Mouse (Mus musculus) CD8-positive naive resting alpha-beta T cell, adult 2 months (primary cell): ENCODE measurements around the gene Lekr1.
"Not testable (repeated sequence)": the region's sequence is repeated elsewhere in the genome, so short reads cannot be mapped to it uniquely, and the experiment has no call there.

Experiments
- DNase-seq, 2 experiments: peaks; one replicate each; pipeline ENCODE4 v3.0.0; 2022; ENCODE audit warnings: low read depth in 2 of 2, low spot score in 2 of 2

Gene Lekr1

DNA sequence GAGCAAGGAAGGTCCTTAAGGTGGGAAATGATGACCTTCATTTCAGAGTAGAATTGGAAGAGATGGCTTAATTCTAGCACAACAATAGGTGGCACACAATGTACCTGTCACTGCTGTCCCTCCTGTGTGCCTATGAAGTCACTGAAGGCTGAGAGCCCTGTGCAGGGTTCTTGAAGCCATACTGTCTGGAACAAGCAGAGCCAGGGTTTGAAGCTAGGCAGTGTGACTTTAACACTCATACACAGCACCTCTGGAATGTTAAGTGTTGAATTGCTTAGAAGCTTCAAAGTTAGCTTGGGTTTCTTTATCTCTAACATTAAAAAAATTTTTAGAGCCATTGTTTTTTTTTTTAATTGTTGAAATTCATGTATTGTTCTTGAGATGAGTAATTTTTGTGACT is 100.4 kb downstream of the Lekr1 start:
- no peak for DNase-seq

DNA sequence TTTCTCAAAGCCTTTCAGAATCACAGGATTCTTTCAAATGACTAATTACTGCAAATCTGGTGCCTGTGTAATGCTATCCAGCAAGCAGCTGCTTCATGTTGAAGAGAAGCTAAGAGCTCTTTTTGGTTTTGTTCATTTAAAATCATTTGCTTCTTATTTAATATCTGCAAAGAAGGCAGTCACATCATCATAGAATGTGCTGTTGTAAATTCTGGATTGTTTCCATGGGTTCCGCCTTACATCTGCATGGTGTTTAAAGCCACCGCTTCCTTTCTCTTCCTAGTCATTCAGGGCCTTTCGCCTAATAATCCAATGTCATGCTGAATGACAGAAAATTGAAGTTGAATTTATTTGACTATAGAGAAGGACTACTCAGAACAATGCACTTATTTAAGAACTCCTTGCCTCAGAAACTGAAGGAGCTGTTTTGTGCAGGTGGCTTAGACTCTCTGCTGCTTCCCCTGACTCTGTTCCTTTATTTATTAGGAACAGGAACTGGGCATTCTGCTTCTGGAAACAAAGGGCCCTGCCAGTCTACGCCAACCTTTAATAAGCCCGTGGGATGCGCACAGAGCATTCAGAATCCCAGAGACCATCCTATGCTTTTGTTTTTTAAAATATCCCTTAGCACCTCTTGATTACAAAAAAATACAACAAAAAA is 101.3 kb downstream of the Lekr1 start:
- no peak for DNase-seq

GRCm38 (mm10) chr3:65769666-65770065 is 103.6 kb downstream of the Lekr1 start:
- DNase-seq: not testable (repeated sequence)

- DNase-seq: no peak
Observed at GRCm38 (mm10) chr3:65773910-65774309, 107.9 kb downstream of the Lekr1 start.

DNA sequence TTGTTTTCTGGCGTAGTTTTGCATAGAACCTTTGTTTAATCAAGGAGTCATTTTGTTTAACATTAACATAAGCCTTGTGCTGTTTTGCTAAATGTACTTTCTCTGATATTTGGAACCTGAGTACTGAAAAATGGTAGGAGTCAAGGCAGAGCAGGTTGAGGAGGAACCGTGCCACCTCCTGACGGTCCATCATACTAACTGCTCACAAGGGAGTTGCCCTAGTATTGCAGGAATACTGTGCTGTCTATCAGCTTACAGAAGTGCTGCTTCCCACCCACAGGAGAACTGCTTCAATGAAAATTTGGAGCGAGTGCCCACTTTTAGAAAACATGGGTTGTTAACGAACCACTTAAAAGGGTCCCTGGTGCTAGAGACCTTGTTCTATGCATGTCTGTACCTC is 109.1 kb downstream of the Lekr1 start:
- DNase-seq: no peak

DNA sequence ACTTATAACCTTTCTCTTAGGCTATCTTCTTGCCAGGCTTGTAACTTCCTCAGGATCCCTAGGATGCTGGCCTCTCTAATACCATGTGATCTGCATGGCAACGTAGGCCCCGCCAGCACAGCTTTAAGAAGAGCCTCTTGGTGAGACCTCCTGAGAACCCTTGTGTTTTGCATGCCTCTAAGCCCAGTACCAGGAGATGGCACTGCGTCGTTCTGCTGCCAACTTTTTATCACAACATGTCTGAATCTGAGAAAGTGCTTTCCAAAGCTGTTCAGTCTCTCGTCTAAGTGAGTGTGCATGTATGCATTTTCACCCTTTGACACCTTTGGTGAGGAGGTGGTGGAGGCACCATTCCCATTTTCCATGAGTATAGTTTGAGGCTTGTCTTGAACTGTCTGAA is 116.2 kb downstream of the Lekr1 start:
- DNase-seq: no peak

DNA sequence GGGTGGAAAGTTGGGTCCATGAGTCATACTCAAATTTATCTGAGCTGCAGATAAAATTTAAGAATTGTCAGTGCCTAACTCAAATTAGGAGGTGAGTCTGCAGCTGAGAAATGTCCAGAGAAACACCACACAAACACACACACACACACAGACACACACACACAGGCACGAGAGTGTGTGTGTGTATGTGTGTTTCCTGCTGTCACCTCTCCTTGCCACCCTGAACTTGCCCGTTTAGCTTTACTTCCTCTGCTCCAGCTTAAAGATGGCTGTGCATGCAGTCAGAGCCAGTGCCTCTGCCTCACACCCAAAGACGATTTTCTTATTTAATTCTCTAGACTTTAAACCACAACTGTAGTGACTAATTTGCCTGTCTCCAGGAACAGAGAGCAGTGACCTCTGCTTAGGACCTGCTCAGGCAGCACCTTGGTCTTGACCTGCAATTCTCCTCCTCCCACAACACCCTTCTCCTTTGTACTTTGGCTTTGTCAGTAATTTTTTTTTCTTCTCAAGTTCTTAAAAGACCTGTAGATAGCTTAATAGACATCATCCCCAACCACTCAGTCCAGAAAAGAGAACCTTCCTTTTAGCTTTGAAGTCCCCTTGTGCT is 124.2 kb downstream of the Lekr1 start:
- DNase-seq: no peak

DNA sequence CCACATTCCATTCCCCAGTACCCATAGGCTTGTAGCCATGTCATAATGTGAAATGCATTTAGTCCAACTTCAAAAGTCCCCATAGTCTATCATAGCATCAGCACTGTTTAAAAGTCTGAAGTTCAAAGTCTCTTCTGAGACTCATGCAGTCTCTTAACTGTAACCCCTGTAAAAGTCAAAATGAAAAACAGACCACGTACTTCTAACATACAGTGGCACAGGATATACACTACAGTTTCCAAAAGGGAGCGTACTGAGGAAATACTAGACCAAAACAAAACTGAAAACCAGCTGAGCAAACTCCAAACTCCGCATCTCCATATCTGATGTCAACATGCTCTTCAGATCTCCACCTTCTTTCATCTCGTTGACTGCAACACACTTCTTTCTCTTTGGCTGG is 127.5 kb downstream of the Lekr1 start:
- DNase-seq: no peak

- DNase-seq: no peak
Observed at GRCm38 (mm10) chr3:65794711-65795110, 128.7 kb downstream of the Lekr1 start.

- no peak for DNase-seq
Observed at GRCm38 (mm10) chr3:65797345-65798137, 131.5 kb downstream of the Lekr1 start.

GRCm38 (mm10) chr3:65800962-65801361 is 134.9 kb downstream of the Lekr1 start:
- no peak for DNase-seq

DNA sequence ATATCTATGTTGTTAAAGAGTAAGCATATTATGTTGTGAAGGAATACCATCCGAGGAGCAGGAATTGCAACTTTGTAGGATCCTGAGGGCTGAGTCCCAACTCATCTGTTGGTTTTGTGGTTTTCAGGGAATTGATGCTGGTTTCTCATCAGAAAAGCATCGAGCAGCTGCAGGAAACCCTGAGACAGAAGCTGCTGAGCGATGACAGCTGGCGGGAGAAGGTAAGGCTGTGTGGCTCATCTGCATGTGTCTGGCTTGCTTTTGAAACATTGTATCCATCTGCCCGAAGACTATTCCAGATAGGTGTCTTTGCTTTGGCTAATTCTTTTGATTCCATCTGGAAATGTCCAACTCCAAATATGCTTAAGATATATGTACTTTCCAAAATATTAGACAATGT is 136.2 kb downstream of the Lekr1 start:
- DNase-seq: no peak

- DNase-seq: no peak
Observed at GRCm38 (mm10) chr3:65802868-65803267, 136.8 kb downstream of the Lekr1 start.

DNA sequence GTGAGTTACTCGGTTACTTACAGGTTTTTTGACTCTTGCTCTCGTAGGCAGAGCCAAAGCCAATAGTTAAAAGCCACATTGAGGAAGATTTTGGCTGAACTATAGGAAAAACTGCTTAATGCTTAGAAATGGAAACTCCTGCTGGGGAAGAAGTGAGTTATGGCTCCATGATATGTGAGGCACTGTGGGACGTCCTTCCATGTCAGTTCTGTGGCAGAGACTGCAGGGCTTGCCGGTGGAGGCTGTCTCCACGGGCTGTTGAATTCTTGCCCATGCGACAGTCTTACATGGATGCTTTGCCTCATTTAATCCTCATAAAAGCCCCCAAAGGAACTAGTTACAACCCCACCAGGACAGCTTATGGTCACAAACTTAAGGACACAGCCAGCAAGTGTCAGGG is 148.9 kb downstream of the Lekr1 start:
- DNase-seq: no peak

GRCm38 (mm10) chr3:65816012-65816411 is 150.0 kb downstream of the Lekr1 start:
- no peak for DNase-seq

DNA sequence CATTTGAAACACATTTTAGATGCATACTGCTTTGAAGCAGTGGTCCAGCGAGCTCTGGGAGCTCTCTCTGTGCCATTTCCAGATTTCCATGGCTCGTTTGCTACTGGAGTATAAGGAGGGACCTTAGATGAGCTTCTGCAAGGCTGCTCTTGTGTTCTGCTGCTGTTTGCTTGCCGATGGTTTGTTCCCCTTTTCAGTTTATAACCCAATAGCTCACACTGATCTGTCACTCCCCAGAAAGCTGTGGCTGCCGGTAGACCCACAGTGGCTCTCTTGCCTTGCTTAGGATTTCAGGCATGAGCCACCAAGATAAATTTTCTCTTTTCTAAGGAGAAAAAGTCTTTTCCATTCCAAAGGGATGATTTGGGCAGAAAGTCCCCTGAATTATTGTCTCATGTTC is 152.6 kb downstream of the Lekr1 start:
- no peak for DNase-seq

DNA sequence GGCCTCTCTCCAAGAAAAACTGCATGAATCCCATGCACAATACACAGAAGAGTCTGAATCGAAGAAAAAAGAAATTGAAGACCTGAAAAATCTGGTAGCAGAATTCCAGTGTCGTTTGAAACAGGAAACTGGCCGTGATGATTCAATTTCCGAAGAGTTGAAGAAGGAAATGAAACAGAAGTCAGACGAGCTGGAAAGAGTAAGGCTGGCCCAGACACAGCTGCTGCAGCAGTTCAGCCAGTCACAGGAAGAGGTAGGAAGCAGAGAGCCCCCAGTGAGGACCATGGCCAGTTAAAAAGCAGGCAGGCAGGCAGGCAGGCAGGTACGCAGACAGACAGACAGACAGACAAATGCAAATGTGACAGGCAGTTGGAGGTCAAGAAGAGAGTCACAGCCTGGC is 153.8 kb downstream of the Lekr1 start:
- DNase-seq: no peak

GRCm38 (mm10) chr3:65824886-65825285 is 158.9 kb downstream of the Lekr1 start:
- no peak for DNase-seq

- no peak for DNase-seq
Observed at GRCm38 (mm10) chr3:65826716-65827115, 160.7 kb downstream of the Lekr1 start.

DNA sequence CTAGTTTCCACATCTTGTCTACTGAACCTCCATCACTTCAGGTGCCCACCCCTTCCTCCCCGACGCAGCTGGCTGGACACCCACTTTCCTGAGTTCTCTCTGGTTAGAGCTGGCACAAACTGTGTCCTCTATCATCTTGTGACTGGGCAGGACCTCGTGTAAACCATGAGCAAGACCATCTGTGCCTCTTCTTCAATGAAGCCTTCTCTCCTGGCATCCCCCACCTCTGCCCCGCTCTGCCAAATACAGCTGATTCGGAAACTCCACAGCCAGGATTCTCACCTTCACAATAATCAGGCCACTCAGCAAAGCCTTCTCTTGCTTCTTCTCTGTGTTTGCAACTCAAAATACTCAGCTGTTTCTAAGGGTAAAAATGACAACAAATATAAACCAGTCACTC is 161.4 kb downstream of the Lekr1 start:
- DNase-seq: no peak

DNA sequence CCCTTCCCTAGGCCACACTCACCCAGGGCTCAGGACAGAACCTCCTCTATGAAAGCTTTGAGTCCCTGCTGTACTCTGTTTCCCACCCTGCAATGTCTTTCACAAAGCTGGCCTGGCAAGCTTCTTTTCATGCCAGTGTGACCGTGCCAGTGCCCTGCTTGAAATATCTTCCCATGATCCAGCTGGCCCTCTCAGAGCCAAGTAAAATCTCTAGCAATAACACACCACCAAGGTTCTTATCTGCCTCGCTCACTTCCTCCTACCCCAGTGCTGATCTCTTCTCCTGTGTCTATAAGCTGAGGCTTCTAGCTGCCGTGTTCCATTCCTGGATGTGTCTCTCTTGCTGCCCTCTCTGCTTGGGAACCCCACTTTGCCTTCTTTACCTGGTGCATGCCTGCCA is 162.0 kb downstream of the Lekr1 start:
- no peak for DNase-seq

GRCm38 (mm10) chr3:65829230-65829629 is 163.2 kb downstream of the Lekr1 start:
- DNase-seq: no peak
